Mouse (Mus musculus) spleen, postnatal 4 days (tissue): ENCODE measurements at regions not wholly inside any gene's neighbourhood (a gene's known extent, or its start where the extent isn't known, plus 50 kb on each side); places are given as distances from the start of the nearest gene placed in this dataset.

ENCODE experiments used
- DNase-seq, 2 experiments: peaks; one replicate each; pipeline ENCODE4 v3.0.0; 2022; ENCODE audit warnings: low spot score in 2 of 2

DNA sequence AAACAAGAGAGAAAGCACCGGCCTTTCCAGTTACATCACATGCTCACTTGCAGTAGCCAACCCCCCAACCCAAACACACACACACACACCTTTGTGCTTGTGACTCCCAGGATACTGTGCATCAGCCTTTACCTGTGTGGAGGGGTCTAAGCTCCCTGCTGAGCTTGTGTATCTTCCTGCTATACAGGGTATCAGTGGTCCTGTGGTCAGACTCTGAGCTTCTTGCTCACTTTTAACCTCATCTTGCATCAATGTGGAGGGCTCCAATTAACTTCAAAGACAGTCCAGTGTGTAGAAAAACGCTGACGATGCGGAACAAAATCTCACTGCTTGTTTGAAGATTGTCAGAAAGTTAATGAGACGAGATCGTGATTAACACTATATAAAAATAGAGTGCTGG is 71.4 kb upstream of the Gypa start:
- no peak for DNase-seq

DNA sequence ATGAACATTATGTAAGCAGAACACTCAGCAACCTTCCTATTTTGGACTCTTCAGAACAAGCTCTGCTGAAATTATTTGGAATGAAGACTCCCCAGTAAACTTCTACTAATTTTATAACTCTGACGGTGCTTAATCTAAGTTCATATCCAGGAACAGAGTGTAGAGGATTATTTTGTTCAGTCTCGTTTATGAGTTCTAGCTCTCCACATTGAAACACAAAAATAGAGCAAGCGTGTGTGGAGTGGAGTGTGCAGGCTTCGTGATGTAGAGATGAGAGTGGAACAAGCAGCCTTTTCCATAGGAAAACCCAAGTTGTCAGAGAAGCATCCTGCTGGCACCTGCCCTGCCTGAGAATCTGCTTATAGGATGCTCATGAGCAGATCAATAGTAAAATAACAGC is 77.5 kb upstream of the Gypa start:
- no peak for DNase-seq

DNA sequence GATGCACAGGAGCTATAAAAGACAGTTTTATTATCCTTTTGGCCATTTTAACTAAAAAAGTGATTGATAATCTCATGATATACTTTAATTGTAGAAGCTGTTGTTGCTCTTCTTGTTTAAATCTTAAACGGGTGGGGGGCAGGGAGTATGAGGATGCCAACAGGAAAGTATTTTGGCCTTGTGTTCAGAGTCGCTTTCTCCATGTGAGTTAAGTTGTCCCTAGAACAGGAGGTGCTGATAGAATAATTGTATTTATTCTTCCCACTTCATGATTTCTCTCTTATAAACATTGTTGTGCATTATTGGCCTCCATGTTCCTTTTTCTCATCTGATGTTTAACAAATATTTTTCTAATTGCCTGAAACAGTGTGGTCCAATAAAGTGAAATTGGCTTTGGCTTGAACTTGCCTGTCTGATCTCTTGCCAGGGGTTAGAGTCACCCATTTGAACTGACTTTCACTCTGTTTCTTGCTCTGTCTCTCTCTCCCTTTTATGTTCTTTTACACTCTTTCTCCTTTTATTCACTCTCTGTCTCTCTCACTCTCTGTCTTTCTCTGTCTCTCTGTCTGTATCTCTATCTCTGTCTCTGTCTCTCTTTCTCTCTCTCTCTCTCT is 93.9 kb upstream of the Gypa start:
- no peak for DNase-seq

DNA sequence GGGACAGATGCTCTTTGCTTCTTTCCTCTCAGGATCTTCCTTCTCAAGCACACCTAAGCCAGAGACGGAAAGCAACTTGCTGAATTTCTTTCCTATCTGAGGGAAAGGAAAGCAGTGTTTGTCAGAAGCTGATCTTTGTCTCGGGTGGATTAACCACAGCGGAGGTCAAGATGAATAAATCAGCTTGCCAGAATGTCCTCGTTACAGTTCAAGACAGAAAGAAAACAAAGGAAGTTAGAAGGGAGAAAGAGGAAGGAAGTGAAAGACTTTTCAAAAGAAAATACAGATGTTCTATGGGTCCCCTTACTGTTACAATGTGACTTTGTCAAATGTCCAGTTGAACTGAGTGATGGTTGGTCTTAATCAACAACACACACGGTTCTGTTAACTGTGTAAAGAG is 98.6 kb upstream of the Gypa start:
- no peak for DNase-seq

DNA sequence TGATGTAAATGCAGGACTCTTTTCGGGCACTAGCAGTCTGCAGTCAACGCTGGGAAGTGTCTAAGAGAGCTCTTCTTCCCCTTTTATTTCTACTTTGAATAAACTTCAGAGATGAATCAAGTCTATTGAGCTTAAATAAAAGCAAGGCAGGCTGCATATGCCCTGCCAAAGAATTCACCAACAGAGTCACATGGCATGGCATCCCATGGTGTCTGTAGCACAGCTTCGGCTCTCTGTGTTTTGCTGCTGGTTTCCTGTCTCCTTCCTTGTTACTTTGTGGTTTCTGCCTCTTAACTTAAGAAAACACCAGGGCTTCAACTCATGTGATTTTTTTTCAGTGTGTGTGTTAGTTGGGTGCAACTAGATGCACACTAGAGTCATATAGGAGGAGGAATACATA is 100.5 kb upstream of the Gypa start:
- no peak for DNase-seq

DNA sequence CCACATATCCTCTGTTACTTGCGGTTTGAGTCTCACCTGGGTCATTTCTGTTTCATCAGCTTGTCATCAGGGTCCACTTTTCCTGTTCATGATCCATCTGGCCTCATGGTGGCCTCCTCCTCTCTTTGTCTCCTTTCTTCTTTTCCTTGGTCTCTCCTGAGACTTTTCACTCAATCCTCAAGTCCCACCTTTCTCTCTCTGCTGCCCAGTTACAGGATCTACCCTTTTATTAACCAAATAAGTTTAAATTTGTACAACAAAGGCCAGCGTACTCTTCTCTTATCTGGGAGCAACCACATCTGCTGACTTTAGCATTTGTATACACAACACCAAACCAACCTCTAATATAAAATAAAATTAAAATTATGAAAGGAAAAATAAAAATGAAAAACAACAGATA is 124.4 kb upstream of the Gypa start:
- no peak for DNase-seq

DNA sequence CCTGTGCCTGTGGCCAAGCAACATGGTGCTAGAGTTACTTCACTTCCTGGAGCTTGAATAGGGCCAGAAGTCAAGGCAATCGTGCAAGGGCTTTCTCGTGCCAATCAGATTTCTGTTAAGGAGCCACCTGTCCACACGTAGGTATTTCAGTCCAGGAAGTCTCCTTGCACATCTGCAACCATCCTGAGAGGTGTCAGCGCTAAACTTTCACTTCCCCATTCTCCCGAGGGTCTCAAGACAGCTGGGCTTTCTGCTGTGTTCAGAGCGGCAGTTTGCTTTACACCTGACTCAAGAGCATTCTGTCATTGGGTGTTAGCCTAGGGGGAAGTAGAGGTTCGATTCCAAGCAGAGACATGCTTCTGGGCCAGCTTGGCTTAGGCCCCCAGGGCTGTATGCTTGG is 129.5 kb upstream of the Gypa start:
- DNase-seq: peak in 1 of 2 experiments; percentile 15

DNA sequence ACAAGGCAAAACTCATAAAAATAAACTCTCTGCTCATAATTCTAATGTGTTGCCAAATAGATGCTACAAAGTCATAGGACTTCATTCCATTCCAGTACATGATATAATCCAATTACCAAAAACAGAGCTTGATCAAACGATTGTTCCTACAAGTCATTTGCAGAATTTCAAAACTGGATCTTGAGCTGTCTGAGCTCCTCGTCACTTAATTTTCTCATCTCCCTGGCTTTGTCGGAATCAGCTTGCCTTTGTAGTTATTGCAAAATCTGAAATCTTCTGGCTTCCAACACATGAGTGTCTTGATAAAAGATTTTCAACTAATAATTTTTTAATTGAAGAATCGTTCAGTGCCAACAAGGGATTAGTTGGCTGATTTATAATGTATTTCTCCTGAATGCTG is 150.3 kb upstream of the Gypa start:
- DNase-seq: no peak

DNA sequence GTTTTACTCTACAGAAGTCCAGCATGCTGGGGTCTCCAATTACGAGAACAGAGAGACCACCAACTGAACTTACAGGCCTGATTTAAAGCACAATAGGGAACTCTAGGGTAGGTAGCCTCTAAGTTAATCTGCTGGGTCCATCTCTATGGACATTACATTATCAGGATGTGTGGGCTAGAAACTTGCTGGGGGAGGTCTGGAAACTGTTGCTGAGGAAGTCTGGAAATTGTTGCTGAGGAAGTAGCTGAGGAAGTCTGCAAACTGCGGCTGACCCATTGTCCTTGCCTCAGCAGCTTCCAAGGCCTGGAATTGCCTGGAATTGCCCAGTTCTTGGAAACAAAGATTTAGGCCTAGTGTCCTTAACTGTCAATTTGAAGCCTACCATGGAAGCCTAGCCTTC is 155.7 kb upstream of the Gypa start:
- no peak for DNase-seq

DNA sequence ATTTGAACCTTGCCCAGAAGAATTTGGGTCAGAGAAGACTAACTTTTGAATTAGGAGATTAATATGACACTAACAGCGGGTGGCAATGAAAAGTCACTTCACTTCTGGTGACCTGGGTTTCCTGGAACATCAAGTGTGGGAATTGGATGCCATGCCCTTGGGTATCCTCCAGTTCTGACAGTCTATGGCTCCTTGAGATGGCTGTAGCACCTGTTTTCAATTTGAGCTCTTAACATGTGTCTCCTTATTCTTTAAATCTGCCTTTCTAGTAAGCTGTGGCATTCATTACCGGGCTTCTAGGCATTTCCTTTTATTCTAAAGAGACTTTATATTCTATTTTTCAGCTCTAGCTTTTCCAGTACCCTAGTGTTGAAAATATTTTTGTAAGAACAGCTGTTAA is 164.9 kb upstream of the Gypa start:
- no peak for DNase-seq

DNA sequence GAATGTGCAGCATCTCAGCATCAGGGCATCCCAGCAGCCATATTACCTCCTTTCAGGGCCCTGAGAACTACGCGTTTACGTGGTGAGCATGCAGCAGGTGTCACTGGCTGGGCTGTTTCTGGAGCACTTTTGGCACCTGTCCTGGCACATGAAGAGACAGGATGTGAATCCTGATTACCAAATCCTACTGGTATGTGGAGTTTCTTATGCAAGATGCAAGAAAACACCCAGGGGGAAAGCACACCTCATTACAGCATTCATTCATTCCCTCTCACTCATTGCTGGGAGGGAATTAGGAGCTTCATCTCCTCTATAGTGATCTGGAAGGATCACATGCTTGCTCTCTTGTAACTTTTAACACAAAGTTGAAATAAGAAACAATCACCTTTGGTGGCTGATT is 167.7 kb upstream of the Gypa start:
- no peak for DNase-seq

DNA sequence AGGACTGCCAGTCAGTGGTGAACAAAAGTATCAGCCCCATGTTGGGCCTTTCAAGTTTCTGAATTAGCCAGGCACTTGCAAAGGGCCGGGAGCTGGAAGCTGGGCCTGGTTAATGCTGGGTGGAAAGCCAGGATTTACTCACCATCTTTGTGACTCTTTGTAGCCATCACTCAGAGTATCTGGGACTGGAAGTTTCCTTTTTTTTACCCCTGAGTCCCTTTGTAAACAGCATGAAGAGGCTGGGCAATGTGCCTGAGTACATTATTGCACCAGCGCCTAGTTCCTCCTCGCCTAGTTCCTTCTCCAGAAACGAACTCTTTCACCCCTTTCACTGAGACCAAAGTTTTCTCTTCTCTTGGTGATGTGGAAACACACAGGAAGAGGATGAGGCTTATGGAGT is 168.4 kb upstream of the Gypa start:
- no peak for DNase-seq

DNA sequence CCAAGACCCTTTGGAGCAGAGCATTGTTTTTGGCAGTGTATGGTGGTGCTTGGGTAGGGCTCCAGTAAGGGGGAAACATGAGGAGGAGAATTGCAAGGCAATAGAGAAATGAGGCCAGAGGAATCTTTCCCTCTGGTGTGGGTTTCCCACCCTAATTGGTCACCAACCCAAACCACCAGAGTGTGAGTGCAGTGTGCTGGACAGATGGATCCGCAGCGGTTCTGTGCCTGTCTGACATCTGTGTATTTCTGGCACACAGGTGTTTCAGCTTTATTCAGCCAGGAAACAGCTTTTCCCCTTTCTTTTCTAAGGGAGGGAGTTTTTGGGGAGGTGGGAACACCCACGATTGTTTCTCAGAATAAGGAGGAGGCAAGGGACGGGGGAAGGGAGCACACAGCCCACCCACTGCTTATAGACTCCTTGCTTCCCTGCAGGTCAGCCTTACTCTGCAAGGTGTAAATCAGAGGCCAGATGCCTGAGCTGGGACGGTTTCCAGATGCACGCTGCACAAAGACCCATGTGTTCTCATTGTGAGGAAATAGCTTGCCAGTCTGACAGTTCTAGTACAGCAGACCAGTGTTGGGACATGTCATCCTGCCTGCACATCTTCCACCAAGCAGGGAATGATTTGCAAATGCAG is 175.2 kb upstream of the Gypa start:
- no peak for DNase-seq

DNA sequence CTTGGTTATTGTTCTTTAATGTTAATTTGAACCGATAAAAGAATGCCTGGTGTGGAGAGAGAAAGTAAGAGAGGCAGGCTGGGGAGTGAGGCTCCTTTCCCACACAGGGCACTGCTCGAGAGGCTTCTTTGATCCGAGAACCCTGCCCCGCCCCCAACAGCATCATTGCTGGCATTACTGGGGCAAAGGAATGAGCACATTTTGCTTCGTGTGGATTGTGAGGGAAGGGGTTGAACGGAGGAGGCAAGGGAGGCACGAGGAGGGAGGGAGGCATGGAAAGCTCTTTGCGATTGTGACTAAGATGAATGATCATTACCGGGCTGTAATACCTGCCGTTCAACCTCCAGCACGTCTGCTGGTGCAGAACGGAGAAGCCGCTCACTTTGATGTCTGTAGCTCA is 178.2 kb upstream of the Gypa start:
- peak; percentile 25 to 66 for DNase-seq

DNA sequence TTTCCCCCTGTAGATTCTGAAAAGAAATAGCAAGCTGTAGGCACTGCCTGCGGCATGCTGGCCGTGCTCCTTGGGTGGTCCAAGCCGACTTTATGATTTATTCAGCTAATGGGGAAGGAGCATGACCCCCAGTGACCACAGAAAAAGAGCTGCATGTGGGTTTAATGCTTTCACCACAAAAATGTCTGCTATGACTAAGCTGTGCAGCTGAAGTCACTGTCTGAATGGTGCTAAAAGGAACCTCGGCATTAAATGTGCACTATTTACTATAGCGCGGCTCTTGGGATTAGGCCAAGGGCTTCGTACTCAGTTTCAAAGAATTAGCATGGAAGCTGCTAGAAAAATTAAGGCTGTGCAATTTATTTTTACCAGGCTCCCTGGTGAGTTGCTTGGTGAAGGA is 178.8 kb upstream of the Gypa start:
- no peak for DNase-seq

DNA sequence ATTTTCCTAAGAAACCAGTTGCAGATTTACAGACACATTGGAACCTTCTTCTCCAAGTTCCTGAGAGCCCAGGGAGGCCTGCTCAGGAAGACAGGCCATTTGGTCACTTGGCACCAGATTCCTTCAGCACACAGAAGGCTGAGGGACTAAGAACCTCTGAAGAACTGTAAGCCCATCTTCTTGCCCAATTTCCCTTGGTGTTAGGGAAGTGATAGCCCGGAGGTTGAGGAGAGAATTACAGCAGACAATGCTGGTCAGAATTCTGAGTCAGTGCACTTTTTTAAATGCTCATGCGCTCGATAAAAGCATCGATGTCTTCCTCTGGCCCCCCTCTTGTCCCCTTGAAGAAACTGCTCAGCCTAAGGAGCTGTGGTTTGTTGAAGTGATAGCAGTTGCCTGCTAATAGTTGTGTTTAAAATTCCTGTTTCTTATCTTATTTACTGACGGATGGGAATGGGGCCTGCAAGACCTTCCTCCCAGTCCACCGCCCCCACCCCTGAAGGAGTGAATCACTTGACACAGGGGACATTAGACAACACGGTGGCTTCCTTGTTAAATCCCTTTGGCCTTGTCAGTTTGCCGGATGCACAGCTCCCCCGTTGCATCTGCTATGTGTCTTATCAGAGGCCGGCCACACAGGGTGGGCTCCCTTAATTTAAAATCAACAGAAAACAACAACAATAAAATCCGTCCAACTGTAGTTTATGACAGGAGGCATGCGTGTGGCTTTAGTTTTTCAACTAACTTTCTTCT is 179.5 kb upstream of the Gypa start:
- DNase-seq: no peak

DNA sequence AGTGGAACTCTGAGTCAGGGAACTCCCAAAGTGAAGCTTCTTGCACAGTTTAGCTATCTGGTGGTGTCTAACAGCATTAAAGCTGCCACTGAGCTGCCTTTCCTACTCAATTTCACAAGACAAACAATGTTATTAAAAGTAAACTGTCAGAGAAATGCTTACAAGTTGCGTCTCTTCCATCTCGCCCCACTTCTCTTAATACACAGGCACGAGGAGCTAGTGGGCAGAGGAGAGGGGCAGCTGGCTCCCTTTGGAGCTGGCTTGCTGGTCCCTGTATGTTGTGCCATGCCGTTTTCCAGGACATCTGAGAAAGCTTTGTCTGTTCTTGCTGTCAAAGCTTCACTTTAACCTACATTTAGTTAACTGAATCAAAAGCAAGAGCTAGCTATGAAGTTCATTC is 185.8 kb upstream of the Gypa start:
- no peak for DNase-seq

DNA sequence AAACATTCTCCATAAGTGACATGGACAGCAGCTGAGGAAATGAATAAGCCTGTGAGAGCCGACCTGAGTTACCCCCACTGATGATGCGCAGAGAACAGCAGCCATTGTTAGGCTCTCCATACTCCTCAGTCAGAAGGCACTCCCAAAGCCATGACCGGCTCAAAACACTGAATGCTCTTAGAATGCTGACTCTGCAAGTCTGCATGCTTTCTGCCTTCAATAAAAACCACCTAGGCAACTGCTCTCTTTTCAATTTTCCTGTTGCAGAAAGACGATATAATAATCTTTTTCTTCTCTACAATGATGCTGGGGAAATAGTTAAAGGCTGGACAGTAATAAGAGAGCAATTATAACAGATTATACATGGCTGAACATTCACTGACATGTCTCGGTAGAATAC is 195.0 kb upstream of the Gypa start:
- DNase-seq: no peak

DNA sequence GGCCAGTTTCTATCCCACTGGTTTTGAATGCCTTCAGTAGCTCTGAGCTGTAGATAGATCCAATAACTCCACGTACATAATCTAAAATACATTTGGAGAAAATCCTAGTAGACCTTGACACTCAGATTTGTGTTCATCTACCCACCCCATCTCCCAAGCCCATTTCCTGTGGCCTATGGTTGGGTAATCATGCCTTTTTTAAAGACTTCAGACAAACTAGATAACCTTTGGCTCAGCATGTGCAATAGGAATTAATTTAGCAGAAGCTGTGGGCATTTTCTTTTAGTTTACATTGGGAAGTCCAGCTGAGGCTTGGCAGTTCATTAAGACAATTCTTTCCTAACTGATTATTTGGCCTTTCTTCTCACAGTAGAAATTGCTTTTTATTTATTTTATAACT is 203.3 kb upstream of the Gypa start:
- no peak for DNase-seq

DNA sequence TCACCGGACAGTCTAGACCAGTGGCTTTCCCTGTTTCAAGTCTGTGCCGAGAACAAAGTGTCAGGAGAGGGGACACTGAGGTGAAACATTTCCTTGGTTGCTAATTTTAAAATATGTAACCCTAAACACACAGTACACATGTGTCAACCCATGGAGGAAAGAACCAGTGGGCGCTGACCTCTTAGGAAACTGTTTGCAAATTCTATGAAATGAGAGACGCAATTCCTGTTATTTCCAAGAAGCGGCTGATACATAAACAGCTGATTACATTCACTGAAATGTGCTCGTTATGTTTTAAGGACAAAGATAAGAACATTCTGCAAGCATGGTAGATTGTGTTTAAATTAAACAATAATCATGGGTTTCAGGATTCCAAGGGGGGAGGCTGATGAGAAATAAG is 204.3 kb upstream of the Gypa start:
- no peak for DNase-seq

DNA sequence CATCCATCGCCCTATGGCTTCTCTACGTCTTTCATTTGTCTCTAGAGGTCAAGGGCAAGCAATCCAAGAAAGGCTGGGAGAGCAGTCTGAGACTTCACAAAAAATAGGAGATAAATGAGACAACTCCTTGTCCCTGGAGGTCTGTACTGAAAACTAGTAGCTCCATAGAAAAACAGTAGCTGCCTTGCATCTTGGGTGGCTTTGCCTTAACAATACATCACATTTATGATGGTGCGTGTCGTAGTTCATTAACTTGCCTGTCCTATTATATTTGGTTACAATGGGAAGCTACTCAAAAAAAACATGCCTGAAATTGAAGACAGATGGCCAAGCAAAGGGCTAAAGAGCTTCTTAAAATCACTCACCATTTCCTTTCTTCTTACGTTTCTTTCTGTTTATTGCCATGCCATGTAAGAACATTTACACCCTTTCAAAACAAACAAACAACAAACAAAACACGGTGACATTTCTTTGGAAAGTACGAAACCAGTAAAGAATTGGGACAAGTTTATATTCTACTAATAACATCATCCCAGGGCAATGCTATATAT is 211.2 kb upstream of the Hhip start:
- DNase-seq: no peak

DNA sequence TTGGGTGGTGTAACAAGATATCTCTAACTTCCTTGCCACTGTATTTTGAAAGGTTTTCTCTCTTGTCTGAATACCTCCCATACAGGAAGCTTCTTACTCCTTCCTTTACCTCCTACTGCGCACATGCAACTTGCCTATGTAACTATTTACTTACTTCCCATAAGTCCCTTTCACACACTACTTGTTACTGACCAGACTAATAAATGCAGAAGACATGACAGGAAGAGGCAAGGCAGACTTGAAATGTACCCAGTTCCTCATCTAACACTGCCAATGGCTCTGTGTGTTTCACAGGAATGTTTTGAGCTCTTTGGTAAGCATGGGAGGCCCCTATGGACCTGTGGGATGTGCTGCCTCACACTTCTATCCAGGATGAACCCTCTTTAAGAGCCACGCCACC is 207.1 kb upstream of the Hhip start:
- no peak for DNase-seq

DNA sequence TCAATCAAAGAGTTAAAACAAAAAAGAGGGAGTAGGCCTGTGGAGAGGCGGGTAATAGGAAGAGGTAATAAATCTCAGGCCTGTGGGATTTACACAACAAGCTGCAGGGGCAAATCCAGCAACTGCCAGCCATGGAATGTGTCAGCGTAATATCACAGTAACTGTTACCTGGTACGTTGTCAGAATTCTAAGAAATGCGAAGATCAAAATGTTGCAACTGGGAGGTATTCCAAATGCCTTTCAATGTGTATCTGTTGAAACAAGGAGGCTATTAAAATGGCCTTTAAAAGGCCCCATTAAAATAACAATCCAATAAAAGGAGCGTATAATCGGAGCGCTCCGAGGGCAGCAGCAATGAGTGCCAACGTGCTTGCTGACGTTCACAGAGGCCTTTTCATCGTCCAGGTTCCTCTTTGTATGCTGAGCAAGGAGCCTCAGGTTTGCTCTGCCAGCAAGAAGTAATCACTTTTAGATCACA is 205.7 kb upstream of the Hhip start:
- no peak for DNase-seq
